Mouse (Mus musculus): ENCODE results near the gene Slc25a54.

DNA sequence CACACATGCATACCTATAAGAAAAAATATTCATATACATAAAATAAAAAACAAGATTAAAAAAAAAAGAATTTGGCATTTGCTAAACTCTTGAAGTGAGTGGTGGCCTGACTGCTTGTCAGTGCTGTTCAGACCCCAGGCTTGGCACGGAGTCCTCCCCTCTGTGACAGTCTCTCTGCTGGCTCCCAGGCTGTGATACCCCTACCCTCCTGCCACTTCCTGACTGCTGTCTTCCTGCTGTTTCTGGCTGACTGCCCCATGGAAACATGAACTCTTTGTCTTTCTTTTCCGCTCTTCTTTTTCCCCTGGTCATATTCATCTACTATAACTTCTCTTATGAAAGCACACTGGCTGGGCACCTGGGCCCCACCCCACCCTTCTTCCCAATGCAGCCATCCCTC, 83.8 kb downstream of the Slc25a54 start:
- TF ChIP-seq CTCF (IDR thresholded peaks at IDR 0.05; ENCODE audit: low read depth, low read length) = no peak
- no peak for TF ChIP-seq POLR2A (IDR thresholded peaks at IDR 0.05; ENCODE audit: borderline replicate concordance, low read depth, low read length)

All from bone marrow macrophage, adult 2 months (primary cell).